Mouse (Mus musculus): ENCODE measurements around the gene Cbx6. TPM values are rescaled to one million over a fixed set of nuclear protein-coding genes. Genes with fewer than 3 reads are reported as not detected.

Cbx6 gene
- polyA plus RNA-seq, 1 experiment: 86.2 TPM

Other genes with a start within 250 kb of the Cbx6 start
- 1.2 and 1.9 TPM in 2 replicates for gene Dmc1, start 229.6 kb downstream of the Cbx6 start, polyA plus RNA-seq (2012; rRNA removed)
- gene Fam227a, start 175.7 kb downstream of the Cbx6 start, polyA plus RNA-seq (2012; rRNA removed): 3.3 and 3.4 TPM in 2 replicates
- gene Cby1, start 175.5 kb downstream of the Cbx6 start, polyA plus RNA-seq (2012; rRNA removed): 14.8 and 16.4 TPM in 2 replicates
- gene Tomm22, start 163.8 kb downstream of the Cbx6 start, polyA plus RNA-seq (2012; rRNA removed): 93.0 and 110 TPM in 2 replicates
- gene Josd1, start 146.8 kb downstream of the Cbx6 start, polyA plus RNA-seq (2012; rRNA removed): 30.1 and 34.1 TPM in 2 replicates
- 20.0 and 32.1 TPM in 2 replicates for gene Gtpbp1, start 143.8 kb downstream of the Cbx6 start, polyA plus RNA-seq (2012; rRNA removed)
- gene Sun2, start 92.2 kb downstream of the Cbx6 start, polyA plus RNA-seq (2012; rRNA removed): 57.9 and 83.3 TPM in 2 replicates
- gene Dnal4, start 56.8 kb downstream of the Cbx6 start, polyA plus RNA-seq (2012; rRNA removed): 40.5 and 45.8 TPM in 2 replicates
- gene Nptxr, start 29.9 kb downstream of the Cbx6 start, polyA plus RNA-seq (2012; rRNA removed): 1.9 and 4.4 TPM in 2 replicates
- 0.47 and 0.87 TPM in 2 replicates for gene Npcd, start 451 bp downstream of the Cbx6 start, polyA plus RNA-seq (2012; rRNA removed)
- 59.2 and 62.1 TPM in 2 replicates for gene Apobec3, start 57.0 kb upstream of the Cbx6 start, polyA plus RNA-seq (2012; rRNA removed)
- 57.3 and 57.6 TPM in 2 replicates for gene Cbx7, start 136.4 kb upstream of the Cbx6 start, polyA plus RNA-seq (2012; rRNA removed)
- 12.3 and 14.5 TPM in 2 replicates for gene Pdgfb, start 180.3 kb upstream of the Cbx6 start, polyA plus RNA-seq (2012; rRNA removed)

Data from urinary bladder, adult 2 months (tissue).